Mouse (Mus musculus): ENCODE measurements around the gene S100a10.
"Not testable (repeated sequence)": the region's sequence is repeated elsewhere in the genome, so short reads cannot be mapped to it uniquely, and the experiment has no call there.

The S100a10 gene

GRCm38 (mm10) chr3:93554981-93555877 is at the start of gene S100a10:
TSS of gene S100a10 (plus strand) at chr3:93555080.
- DNase-seq (ENCODE audit: low spot score), result no peak

- no peak for DNase-seq (ENCODE audit: low spot score)
These were observed 48.7 kb upstream of the S100a10 start for GRCm38 (mm10) chr3:93505960-93506863.

- DNase-seq (ENCODE audit: low spot score), result no peak
These were observed 48.0 kb upstream of the S100a10 start for GRCm38 (mm10) chr3:93506881-93507325.

- no peak for DNase-seq (ENCODE audit: low spot score)
These were observed 45.6 kb upstream of the S100a10 start for GRCm38 (mm10) chr3:93509301-93509700.

GRCm38 (mm10) chr3:93511036-93511435 is 43.8 kb upstream of the S100a10 start:
- DNase-seq (ENCODE audit: low spot score), result no peak

- no peak for DNase-seq (ENCODE audit: low spot score)
These were observed 43.1 kb upstream of the S100a10 start for GRCm38 (mm10) chr3:93511801-93512200.

GRCm38 (mm10) chr3:93512386-93513101 is 42.3 kb upstream of the S100a10 start:
- DNase-seq (ENCODE audit: low spot score), result no peak

- no peak for DNase-seq (ENCODE audit: low spot score)
These were observed 40.3 kb upstream of the S100a10 start for GRCm38 (mm10) chr3:93514628-93515027.

GRCm38 (mm10) chr3:93517343-93517742 is 37.5 kb upstream of the S100a10 start:
- no peak for DNase-seq (ENCODE audit: low spot score)

GRCm38 (mm10) chr3:93519856-93520329 is 35.0 kb upstream of the S100a10 start:
- no peak for DNase-seq (ENCODE audit: low spot score)

- no peak for DNase-seq (ENCODE audit: low spot score)
These were observed 34.3 kb upstream of the S100a10 start, which contains the start of gene S100a11 for GRCm38 (mm10) chr3:93520330-93521193. TSS of gene S100a11 (plus strand) at chr3:93520488.

- no peak for DNase-seq (ENCODE audit: low spot score)
These were observed 33.3 kb upstream of the S100a10 start for GRCm38 (mm10) chr3:93521462-93522057.

- peak; percentile 40 for DNase-seq (ENCODE audit: low spot score)
These were observed 32.3 kb upstream of the S100a10 start for GRCm38 (mm10) chr3:93522611-93523010.

GRCm38 (mm10) chr3:93527300-93527699 is 27.6 kb upstream of the S100a10 start:
- DNase-seq (ENCODE audit: low spot score), result no peak

GRCm38 (mm10) chr3:93528807-93529206 is 26.1 kb upstream of the S100a10 start:
- DNase-seq (ENCODE audit: low spot score), result no peak

- DNase-seq (ENCODE audit: low spot score), result no peak
These were observed 17.8 kb upstream of the S100a10 start for GRCm38 (mm10) chr3:93537068-93537576.

GRCm38 (mm10) chr3:93538486-93538885 is 16.4 kb upstream of the S100a10 start:
- no peak for DNase-seq (ENCODE audit: low spot score)

- DNase-seq (ENCODE audit: low spot score), result no peak
These were observed 13.4 kb upstream of the S100a10 start for GRCm38 (mm10) chr3:93541501-93541900.

- DNase-seq (ENCODE audit: low spot score), result not testable (repeated sequence)
These were observed 10.7 kb upstream of the S100a10 start for GRCm38 (mm10) chr3:93544170-93544569.

GRCm38 (mm10) chr3:93547099-93547648 is 7.7 kb upstream of the S100a10 start:
- DNase-seq (ENCODE audit: low spot score), result peak; percentile 80
